Mouse (Mus musculus) liver, embryonic 11.5 days (tissue): ENCODE results near the gene Ttf1. TPM values are rescaled to one million over a fixed set of nuclear protein-coding genes. Genes with fewer than 3 reads are reported as not detected.

ENCODE experiments used
- ATAC-seq: fragments of 200-750 bp; cut with Nextera tagmentation; replicated peaks from 2 replicates; pipeline ENCODE4 v1.8.0; 2017; ENCODE audit warnings: moderate number of reproducible peaks, mild to moderate bottlenecking, moderate TSS enrichment, moderate library complexity; ENCODE audit not compliant: low FRiP score
- DNase-seq: peaks from one replicate; pipeline ENCODE4 v3.0.0-alpha.2; 2017; ENCODE audit warnings: low spot score
- H3K27ac ChIP-seq: fragments of 300-500 bp; sonication (generic); 2 replicates; pipeline ENCODE4 v1.5.1; 2014; ENCODE audit warnings: mild to moderate bottlenecking, low read depth, low read length, control low read depth
- H3K27me3 ChIP-seq: fragments of 300-500 bp; sonication (generic); replicated peaks from 2 replicates; pipeline ENCODE4 v1.6.1; 2014; ENCODE audit warnings: low read length, mixed read lengths; ENCODE audit not compliant: control insufficient read depth, insufficient read depth
- H3K36me3 ChIP-seq: fragments of 300-500 bp; sonication (generic); 2 replicates; pipeline ENCODE4 v1.6.1; 2014; ENCODE audit warnings: mild to moderate bottlenecking, low read length, moderate library complexity, mixed read lengths; ENCODE audit not compliant: control insufficient read depth, insufficient read depth
- H3K4me1 ChIP-seq: fragments of 300-500 bp; sonication (generic); replicated peaks from 2 replicates; pipeline ENCODE4 v1.6.1; 2014; ENCODE audit warnings: low read length, mixed read lengths; ENCODE audit not compliant: control insufficient read depth, insufficient read depth
- H3K4me2 ChIP-seq: fragments of 300-500 bp; sonication (generic); 2 replicates; pipeline ENCODE4 v1.6.1; 2014; ENCODE audit warnings: mild to moderate bottlenecking, control low read depth, moderate library complexity
- H3K4me3 ChIP-seq: fragments of 300-500 bp; sonication (generic); 2 replicates; pipeline ENCODE4 v1.5.1; 2014; ENCODE audit warnings: low read depth, low read length, control low read depth
- H3K9ac ChIP-seq: fragments of 300-500 bp; sonication (generic); 2 replicates; pipeline ENCODE4 v1.6.1; 2014; ENCODE audit warnings: low read depth, low read length, control low read depth
- H3K9me3 ChIP-seq: fragments of 300-500 bp; sonication (generic); 2 replicates; pipeline ENCODE4 v1.6.1; 2016; ENCODE audit warnings: low read length, inconsistent platforms, mixed read lengths; ENCODE audit not compliant: control insufficient read depth
- WGBS: fragments of 180-500 bp; shearing (Covaris S2); extraction: QIAGEN DNeasy Blood & Tissue Kit; methylation state at CpG from one replicate; pipeline ENCODE4 v1.1.7; 2014; 5-methylcytosine and 5-hydroxymethylcytosine counted together
- polyA plus RNA-seq: library from polyadenylated mRNA; unstranded; fragments of >200 nt; fragmentation: Nextera tagmentation; extraction: Ambion mirVana; gene quantifications from 2 replicates; pipeline ENCODE4 v1.2.1, GENCODE M21; 2014

Gene Ttf1
- polyA plus RNA-seq, 1 experiment from 2014 or later = 11.1 TPM

DNA sequence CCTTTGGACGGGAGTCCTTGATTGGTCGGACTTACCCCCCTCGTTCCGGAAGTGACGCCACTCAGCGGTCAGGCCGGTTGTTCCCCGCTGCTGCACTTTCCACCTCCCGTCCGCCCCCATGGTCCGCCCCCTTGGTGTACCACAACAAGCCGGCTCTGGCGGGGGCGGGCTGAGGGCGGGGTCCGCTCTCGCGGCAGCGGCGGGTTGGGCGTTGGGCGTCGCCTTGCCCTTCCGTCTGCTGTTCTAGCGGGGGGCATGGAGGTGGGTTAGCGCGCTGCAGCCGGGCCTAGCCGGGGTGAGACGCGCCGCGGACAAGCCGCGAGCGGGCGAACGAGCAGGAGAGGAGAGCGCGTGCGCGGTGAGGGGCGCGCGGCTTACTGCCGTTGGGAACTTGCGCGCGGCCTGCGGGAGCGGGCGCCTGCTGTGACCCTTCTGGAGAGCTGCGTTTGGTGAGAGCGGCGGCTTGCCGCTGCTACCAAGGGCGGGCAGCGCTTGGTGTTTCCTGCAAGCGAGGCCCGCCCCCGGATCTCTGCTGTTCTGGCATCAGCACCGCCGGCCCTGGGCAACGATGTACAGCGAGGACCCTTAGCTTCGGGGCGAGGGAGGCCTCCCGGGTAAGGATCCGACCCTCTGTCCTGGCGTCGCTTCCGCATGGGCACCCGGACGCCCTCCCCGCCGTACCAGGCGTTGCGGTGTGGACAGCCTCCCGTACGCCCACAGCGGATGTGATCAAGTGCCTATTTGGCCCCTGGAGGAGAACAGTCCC is 65.1 kb downstream of the Ttf1 start:
- DNase-seq = peak; percentile 99
- H3K27me3 ChIP-seq = no peaks in the 10 kb centered on the region
- peak overlapping the region; percentile 87 for H3K4me2 ChIP-seq
- H3K9me3 ChIP-seq = no peaks in the 10 kb centered on the region
- H3K4me1 ChIP-seq = peaks cover 4% of the 10 kb centered on the region; the same call in 1 of the 2 replicates
- peak; percentile 98 for ATAC-seq
- under 1% methylated on average over 77 of the region's 81 CpGs for WGBS
- peak overlapping the region; percentile 93 for H3K9ac ChIP-seq
- H3K27ac ChIP-seq = peak overlapping the region; percentile 96
- H3K4me3 ChIP-seq = peak overlapping the region; percentile 82
- peaks cover 2% of the 10 kb centered on the region; the same call in 1 of the 2 replicates for H3K36me3 ChIP-seq

DNA sequence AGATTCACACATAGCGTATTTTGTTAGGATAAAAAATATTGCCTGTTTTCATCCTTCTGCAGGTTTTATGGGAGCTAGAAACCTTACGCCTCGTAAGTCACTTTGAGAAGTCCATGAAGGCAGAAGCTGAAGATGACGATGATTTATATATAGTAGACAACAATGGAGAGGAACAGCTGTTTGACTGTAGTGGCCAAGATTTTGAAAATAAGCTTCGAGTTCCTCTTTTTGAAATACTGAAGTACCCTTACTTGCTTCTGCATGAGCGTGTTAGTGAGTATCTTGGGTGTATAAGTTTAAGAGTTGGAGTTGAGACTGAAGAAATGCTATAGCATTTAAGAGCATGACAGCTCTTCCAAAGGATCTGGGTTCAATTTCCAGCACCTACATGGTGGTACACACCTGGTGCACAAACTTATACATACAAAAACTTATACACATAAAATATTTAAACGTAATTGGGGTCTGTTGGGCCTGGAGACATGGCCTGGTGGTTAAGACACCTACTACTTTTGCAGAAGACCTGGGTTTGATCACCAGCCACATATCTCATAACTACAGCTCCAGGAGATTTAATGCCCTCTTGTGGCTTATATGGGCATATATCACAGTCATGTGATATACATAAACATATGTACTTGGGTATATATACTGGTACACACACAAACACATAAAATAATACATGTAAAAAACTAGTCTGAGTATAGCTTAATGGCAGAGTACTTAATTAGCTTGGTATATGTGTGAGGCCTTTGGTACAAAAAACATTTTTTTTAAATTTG is 70.2 kb downstream of the Ttf1 start:
- ATAC-seq (no peak), DNase-seq (no peak)
- Histone ChIP-seq H3K27me3 (no peaks in the 10 kb centered on the region), H3K9ac (no peak overlapping the region), H3K36me3 (peaks cover 7% of the 10 kb centered on the region; the same call in 1 of the 2 replicates), H3K9me3 (no peaks in the 10 kb centered on the region), H3K4me2 (no peak overlapping the region), H3K4me1 (peaks cover 4% of the 10 kb centered on the region; the same call in 1 of the 2 replicates), H3K27ac (no peak overlapping the region), H3K4me3 (no peak overlapping the region)
- 86% methylated on average over 7 of the region's 7 CpGs for WGBS

DNA sequence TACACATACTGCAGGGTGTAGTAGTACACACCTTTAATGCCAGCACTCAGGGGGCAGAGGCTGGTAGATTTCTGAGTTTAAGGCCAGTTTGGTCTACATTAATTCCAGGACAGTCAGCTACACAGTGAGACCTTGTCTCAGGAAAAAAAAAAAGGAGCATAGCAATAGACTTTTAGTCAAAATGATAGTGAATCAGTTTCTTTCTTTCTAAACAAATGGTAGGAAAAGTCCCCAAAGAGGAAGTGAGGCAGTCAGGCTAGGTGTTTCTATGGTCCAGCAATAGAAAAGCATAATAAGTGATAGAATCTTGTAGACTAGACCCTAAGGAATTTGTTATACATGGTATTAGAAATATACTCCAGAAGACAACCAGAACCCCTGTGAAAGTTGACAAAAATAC is 75.1 kb downstream of the Ttf1 start:
- peaks cover 20% of the 10 kb centered on the region for H3K36me3 ChIP-seq
- no peaks in the 10 kb centered on the region for H3K4me1 ChIP-seq
- no peak overlapping the region for H3K9ac ChIP-seq
- ATAC-seq = no peak
- DNase-seq = no peak
- H3K4me2 ChIP-seq = no peak overlapping the region
- H3K9me3 ChIP-seq = no peaks in the 10 kb centered on the region
- H3K27me3 ChIP-seq = no peaks in the 10 kb centered on the region
- H3K27ac ChIP-seq = no peak overlapping the region
- no peak overlapping the region for H3K4me3 ChIP-seq

Other genes starting within 250 kb of the Ttf1 start
- gene Gtf3c4, start 219.9 kb upstream of the Ttf1 start, polyA plus RNA-seq = 19.2 and 20.1 TPM in 2 replicates
- gene Ddx31, start 219.9 kb upstream of the Ttf1 start, polyA plus RNA-seq = 15.5 and 16.4 TPM in 2 replicates
- gene Barhl1, start 143.6 kb upstream of the Ttf1 start, polyA plus RNA-seq = not detected in 2 replicates
- gene Cfap77, start 5.2 kb upstream of the Ttf1 start, polyA plus RNA-seq = 0.25 and 0.71 TPM in 2 replicates
- 6.8 and 10.1 TPM in 2 replicates for gene Setx, start 63.9 kb downstream of the Ttf1 start, polyA plus RNA-seq
- not detected in 2 replicates for gene Ntng2, start 192.7 kb downstream of the Ttf1 start, polyA plus RNA-seq